Mouse (Mus musculus): ENCODE measurements around the gene Copg2. TPM values are rescaled to one million over a fixed set of nuclear protein-coding genes. Genes with fewer than 3 reads are reported as not detected.

The Copg2 gene
- polyA plus RNA-seq, 1 experiment from 2014 or later, result 20.6 TPM

- Histone ChIP-seq H3K27me3 (ENCODE audit: control insufficient read depth, insufficient read depth, low read length) (no peaks in the 10 kb centered on the region), H3K4me2 (ENCODE audit: low read depth, low read length) (peak overlapping the region; percentile 84; the same call in 1 of the 2 replicates), H3K9ac (ENCODE audit: low read length) (no peak overlapping the region), H3K9me3 (replicated peaks; ENCODE audit: control insufficient read depth, low read length) (no peaks in the 10 kb centered on the region), H3K27ac (ENCODE audit: low read length) (no peak overlapping the region), H3K4me3 (replicated peaks; ENCODE audit: low read length) (no peak overlapping the region), H3K4me1 (ENCODE audit: control insufficient read depth, insufficient read depth, low read length) (peaks cover 13% of the 10 kb centered on the region; the same call in 1 of the 2 replicates), H3K36me3 (ENCODE audit: control insufficient read depth, insufficient read depth, low read length) (no peaks in the 10 kb centered on the region)
- 69% methylated on average over 6 of the region's 6 CpGs for WGBS
- ATAC-seq (ENCODE audit: insufficient read depth, low FRiP score), result no peak
These were observed 926 bp upstream of the Copg2 start for GRCm38 (mm10) chr6:30897520-30897919.

- Histone ChIP-seq H3K4me2 (ENCODE audit: low read depth, low read length) (peak overlapping the region; percentile 84), H3K27ac (ENCODE audit: low read length) (peak overlapping the region; percentile 95)
- WGBS, result 20% methylated on average over 8 of the region's 8 CpGs
These were observed 363 bp upstream of the Copg2 start for GRCm38 (mm10) chr6:30896986-30897327.

GRCm38 (mm10) chr6:30895819-30896194 is 787 bp downstream of the Copg2 start:
- Histone ChIP-seq H3K27ac (ENCODE audit: low read length) (peak overlapping the region; percentile 95), H3K4me3 (replicated peaks; ENCODE audit: low read length) (peak overlapping the region; percentile 53), H3K9me3 (replicated peaks; ENCODE audit: control insufficient read depth, low read length) (no peaks in the 10 kb centered on the region), H3K36me3 (ENCODE audit: control insufficient read depth, insufficient read depth, low read length) (no peaks in the 10 kb centered on the region), H3K4me2 (ENCODE audit: low read depth, low read length) (peak overlapping the region; percentile 66), H3K9ac (ENCODE audit: low read length) (peak overlapping the region; percentile 73), H3K4me1 (ENCODE audit: control insufficient read depth, insufficient read depth, low read length) (peaks cover 13% of the 10 kb centered on the region; the same call in 1 of the 2 replicates), H3K27me3 (ENCODE audit: control insufficient read depth, insufficient read depth, low read length) (no peaks in the 10 kb centered on the region)
- no peak; the same call in 1 of the 2 replicates for ATAC-seq (ENCODE audit: insufficient read depth, low FRiP score)
- WGBS, result 21% methylated on average over 3 of the region's 3 CpGs

More at GRCm38 (mm10) chr6:30896986-30897327, 363 bp upstream of the Copg2 start:
- no peaks in the 10 kb centered on the region for H3K27me3 ChIP-seq (ENCODE audit: control insufficient read depth, insufficient read depth, low read length)
- ATAC-seq (ENCODE audit: insufficient read depth, low FRiP score), result no peak
- peak overlapping the region; percentile 53 for H3K4me3 ChIP-seq (replicated peaks; ENCODE audit: low read length)
- peaks cover 13% of the 10 kb centered on the region; the same call in 1 of the 2 replicates for H3K4me1 ChIP-seq (ENCODE audit: control insufficient read depth, insufficient read depth, low read length)
- no peaks in the 10 kb centered on the region for H3K9me3 ChIP-seq (replicated peaks; ENCODE audit: control insufficient read depth, low read length)
- H3K9ac ChIP-seq (ENCODE audit: low read length), result peak overlapping the region; percentile 75
- no peaks in the 10 kb centered on the region for H3K36me3 ChIP-seq (ENCODE audit: control insufficient read depth, insufficient read depth, low read length)

GRCm38 (mm10) chr6:30893081-30893480 is 3.5 kb downstream of the Copg2 start:
- no peak for ATAC-seq (ENCODE audit: insufficient read depth, low FRiP score)
- Histone ChIP-seq H3K4me2 (ENCODE audit: low read depth, low read length) (no peak overlapping the region), H3K4me3 (replicated peaks; ENCODE audit: low read length) (no peak overlapping the region), H3K9me3 (replicated peaks; ENCODE audit: control insufficient read depth, low read length) (no peaks in the 10 kb centered on the region), H3K36me3 (ENCODE audit: control insufficient read depth, insufficient read depth, low read length) (no peaks in the 10 kb centered on the region), H3K27ac (ENCODE audit: low read length) (no peak overlapping the region), H3K27me3 (ENCODE audit: control insufficient read depth, insufficient read depth, low read length) (no peaks in the 10 kb centered on the region), H3K4me1 (ENCODE audit: control insufficient read depth, insufficient read depth, low read length) (peaks cover 13% of the 10 kb centered on the region; the same call in 1 of the 2 replicates), H3K9ac (ENCODE audit: low read length) (no peak overlapping the region)
- WGBS, result 70% methylated on average over 4 of the region's 4 CpGs

GRCm38 (mm10) chr6:30891761-30892160 is 4.8 kb downstream of the Copg2 start:
- Histone ChIP-seq H3K4me2 (ENCODE audit: low read depth, low read length) (no peak overlapping the region), H3K27me3 (ENCODE audit: control insufficient read depth, insufficient read depth, low read length) (no peaks in the 10 kb centered on the region), H3K9ac (ENCODE audit: low read length) (no peak overlapping the region), H3K36me3 (ENCODE audit: control insufficient read depth, insufficient read depth, low read length) (no peaks in the 10 kb centered on the region), H3K9me3 (replicated peaks; ENCODE audit: control insufficient read depth, low read length) (no peaks in the 10 kb centered on the region), H3K4me1 (ENCODE audit: control insufficient read depth, insufficient read depth, low read length) (peaks cover 8% of the 10 kb centered on the region; the same call in 1 of the 2 replicates), H3K27ac (ENCODE audit: low read length) (no peak overlapping the region), H3K4me3 (replicated peaks; ENCODE audit: low read length) (no peak overlapping the region)
- ATAC-seq (ENCODE audit: insufficient read depth, low FRiP score), result no peak

- Histone ChIP-seq H3K9ac (ENCODE audit: low read length) (no peak overlapping the region), H3K27ac (ENCODE audit: low read length) (no peak overlapping the region), H3K36me3 (ENCODE audit: control insufficient read depth, insufficient read depth, low read length) (no peaks in the 10 kb centered on the region; the same call in 1 of the 2 replicates), H3K27me3 (ENCODE audit: control insufficient read depth, insufficient read depth, low read length) (no peaks in the 10 kb centered on the region), H3K9me3 (replicated peaks; ENCODE audit: control insufficient read depth, low read length) (no peaks in the 10 kb centered on the region), H3K4me3 (replicated peaks; ENCODE audit: low read length) (no peak overlapping the region), H3K4me2 (ENCODE audit: low read depth, low read length) (no peak overlapping the region), H3K4me1 (ENCODE audit: control insufficient read depth, insufficient read depth, low read length) (no peaks in the 10 kb centered on the region)
- ATAC-seq (ENCODE audit: insufficient read depth, low FRiP score), result no peak
- WGBS, result 86% methylated on average over 3 of the region's 3 CpGs
These were observed 11.7 kb downstream of the Copg2 start for GRCm38 (mm10) chr6:30884856-30885255.

GRCm38 (mm10) chr6:30883491-30883890 is 13.1 kb downstream of the Copg2 start:
- WGBS, result 76% methylated on average over 4 of the region's 4 CpGs
- ATAC-seq (ENCODE audit: insufficient read depth, low FRiP score), result no peak

GRCm38 (mm10) chr6:30876661-30877060 is 19.9 kb downstream of the Copg2 start:
- Histone ChIP-seq H3K36me3 (ENCODE audit: control insufficient read depth, insufficient read depth, low read length) (peaks cover 5% of the 10 kb centered on the region; the same call in 1 of the 2 replicates), H3K4me1 (ENCODE audit: control insufficient read depth, insufficient read depth, low read length) (no peaks in the 10 kb centered on the region), H3K4me3 (replicated peaks; ENCODE audit: low read length) (no peak overlapping the region), H3K4me2 (ENCODE audit: low read depth, low read length) (no peak overlapping the region), H3K9ac (ENCODE audit: low read length) (no peak overlapping the region), H3K27ac (ENCODE audit: low read length) (no peak overlapping the region), H3K9me3 (replicated peaks; ENCODE audit: control insufficient read depth, low read length) (peaks cover 4% of the 10 kb centered on the region; the same call in 1 of the 2 replicates), H3K27me3 (ENCODE audit: control insufficient read depth, insufficient read depth, low read length) (no peaks in the 10 kb centered on the region)
- ATAC-seq (ENCODE audit: insufficient read depth, low FRiP score), result no peak

More at GRCm38 (mm10) chr6:30883491-30883890, 13.1 kb downstream of the Copg2 start:
- Histone ChIP-seq H3K27ac (ENCODE audit: low read length) (no peak overlapping the region), H3K9ac (ENCODE audit: low read length) (no peak overlapping the region), H3K36me3 (ENCODE audit: control insufficient read depth, insufficient read depth, low read length) (no peaks in the 10 kb centered on the region; the same call in none of the 2 replicates), H3K27me3 (ENCODE audit: control insufficient read depth, insufficient read depth, low read length) (no peaks in the 10 kb centered on the region), H3K4me3 (replicated peaks; ENCODE audit: low read length) (no peak overlapping the region), H3K4me2 (ENCODE audit: low read depth, low read length) (no peak overlapping the region), H3K9me3 (replicated peaks; ENCODE audit: control insufficient read depth, low read length) (no peaks in the 10 kb centered on the region), H3K4me1 (ENCODE audit: control insufficient read depth, insufficient read depth, low read length) (no peaks in the 10 kb centered on the region)

- no peaks in the 10 kb centered on the region for H3K4me1 ChIP-seq (ENCODE audit: control insufficient read depth, insufficient read depth, low read length)
- no peaks in the 10 kb centered on the region for H3K27me3 ChIP-seq (ENCODE audit: control insufficient read depth, insufficient read depth, low read length)
- no peak for ATAC-seq (ENCODE audit: insufficient read depth, low FRiP score)
- H3K36me3 ChIP-seq (ENCODE audit: control insufficient read depth, insufficient read depth, low read length), result no peaks in the 10 kb centered on the region
- no peak overlapping the region for H3K4me2 ChIP-seq (ENCODE audit: low read depth, low read length)
- H3K4me3 ChIP-seq (replicated peaks; ENCODE audit: low read length), result no peak overlapping the region
- no peak overlapping the region for H3K27ac ChIP-seq (ENCODE audit: low read length)
- WGBS, result 96% methylated on average over 1 of the region's 1 CpGs
- H3K9me3 ChIP-seq (replicated peaks; ENCODE audit: control insufficient read depth, low read length), result no peaks in the 10 kb centered on the region
- H3K9ac ChIP-seq (ENCODE audit: low read length), result no peak overlapping the region
These were observed 30.1 kb downstream of the Copg2 start for GRCm38 (mm10) chr6:30866501-30866900.
